Comparison of ENCODE assay signal across 8 mouse cellular contexts in the genomic region with DNA sequence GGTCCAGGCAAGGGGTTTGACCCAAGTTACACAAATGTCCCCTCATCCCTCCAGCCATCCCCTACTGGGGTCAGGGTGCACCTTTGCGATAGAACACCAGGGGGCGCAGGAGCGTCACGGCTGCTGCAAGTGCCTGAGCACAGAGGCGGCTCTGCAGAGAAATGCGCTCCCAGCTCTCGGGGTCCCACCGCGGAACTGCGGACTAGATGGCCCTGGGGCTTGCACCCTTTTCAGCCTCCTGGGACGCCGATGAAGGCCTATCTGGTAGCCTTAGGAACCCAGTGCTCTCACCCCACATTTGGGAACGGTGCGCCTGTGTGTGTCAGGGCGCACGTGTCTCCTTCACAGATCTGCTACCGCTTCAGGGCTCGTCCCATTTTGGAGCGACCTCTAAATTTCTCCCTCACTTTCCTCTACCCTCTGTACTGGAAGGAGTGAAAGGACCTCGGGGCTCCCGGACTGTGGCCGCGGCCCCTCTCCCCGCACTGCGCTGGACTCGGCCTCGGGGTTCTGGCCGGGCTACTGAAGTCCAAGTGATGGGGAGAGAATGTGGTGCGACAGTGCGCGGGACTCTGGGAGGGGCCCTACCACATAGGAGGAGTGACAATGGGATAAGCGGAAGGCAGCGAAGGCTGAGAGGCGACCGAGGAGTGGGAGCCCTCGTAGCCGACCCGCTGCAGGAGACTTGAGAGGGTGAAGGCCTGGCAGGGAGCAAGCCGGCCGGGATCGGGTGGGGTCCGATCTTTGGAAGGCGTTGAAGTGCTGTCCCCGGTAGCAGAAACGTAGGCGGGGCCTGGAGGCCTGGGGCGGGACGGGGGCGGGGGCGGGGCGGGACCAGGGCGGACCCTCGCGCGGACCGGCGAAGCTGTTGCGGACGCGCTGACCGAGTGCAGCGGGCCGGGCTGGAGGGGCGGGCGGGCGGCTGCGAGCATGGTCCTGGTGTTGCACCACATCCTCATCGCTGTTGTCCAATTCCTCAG. TPM values are rescaled to one million over a fixed set of nuclear protein-coding genes. Genes with fewer than 3 reads are reported as not detected.
A peak's percentile ranks its signal among the peaks of the same experiment; 100 is the strongest.
DNase-seq lines count a peak whose midpoint lies in the region; ATAC-seq and TF ChIP-seq lines count a peak whose summit lies in the region.

No protein-coding gene starts in this region.

- no peak overlapping the region for H3K27ac ChIP-seq in ES-Bruce4 (ENCODE audit: insufficient read depth, low read length)
- H3K27ac ChIP-seq in forebrain, embryonic 13.5 days, result no peak overlapping the region
- no peak overlapping the region for H3K27ac ChIP-seq in liver, postnatal 0 days (ENCODE audit: low read depth)
- no peak overlapping the region for H3K27ac ChIP-seq in neural tube, embryonic 13.5 days (replicated peaks)

- peak; percentile 96 for TF ChIP-seq CTCF in ES-Bruce4 (IDR thresholded peaks at IDR 0.05; ENCODE audit: low read depth, low read length)
- TF ChIP-seq CTCF in liver, postnatal 0 days (IDR thresholded peaks at IDR 0.05; ENCODE audit: low read depth), result peak; percentile 97

- H3K27me3 ChIP-seq in ES-Bruce4 (ENCODE audit: control insufficient read depth, insufficient read depth, low read length, poor library complexity, severe bottlenecking), result no peaks in the 10 kb centered on the region
- peaks cover 30% of the 10 kb centered on the region for H3K27me3 ChIP-seq in forebrain, embryonic 13.5 days
- H3K27me3 ChIP-seq in liver, postnatal 0 days (ENCODE audit: insufficient read depth, low read length), result peaks cover 16% of the 10 kb centered on the region
- H3K27me3 ChIP-seq in neural tube, embryonic 13.5 days, result peaks cover 20% of the 10 kb centered on the region

- H3K9me3 ChIP-seq in ES-Bruce4 (replicated peaks; ENCODE audit: control insufficient read depth, insufficient read depth, low read length, poor library complexity, severe bottlenecking), result no peaks in the 10 kb centered on the region
- no peaks in the 10 kb centered on the region for H3K9me3 ChIP-seq in forebrain, embryonic 13.5 days (replicated peaks)
- H3K9me3 ChIP-seq in liver, postnatal 0 days (ENCODE audit: low read length), result no peaks in the 10 kb centered on the region
- H3K9me3 ChIP-seq in neural tube, embryonic 13.5 days, result no peaks in the 10 kb centered on the region

- peak; percentile 50 for DNase-seq in c-Kit-positive CD71-positive TER-119-positive erythroid progenitor cells, embryonic 14.5 days (ENCODE audit: low spot score)
- DNase-seq in heart, postnatal 14 days, result peak; percentile 90 to 96
- DNase-seq in large intestine, adult 2 months (ENCODE audit: low read depth, low spot score), result peak; percentile 27
- peak; percentile 89 for DNase-seq in liver, postnatal 0 days
- DNase-seq in testis, postnatal 10 days (ENCODE audit: low spot score), result peak; percentile 95

- H3K9ac ChIP-seq in ES-Bruce4 (ENCODE audit: low read depth, poor library complexity, severe bottlenecking), result peak overlapping the region; percentile 5
- peak overlapping the region; percentile 64 for H3K9ac ChIP-seq in forebrain, embryonic 13.5 days
- H3K9ac ChIP-seq in liver, postnatal 0 days (replicated peaks), result peak overlapping the region; percentile 53
- peak overlapping the region; percentile 69 for H3K9ac ChIP-seq in neural tube, embryonic 13.5 days

- peak overlapping the region; percentile 96 for H3K4me2 ChIP-seq in forebrain, embryonic 13.5 days
- H3K4me2 ChIP-seq in liver, postnatal 0 days (ENCODE audit: low read depth, low read length), result peak overlapping the region; percentile 95
- H3K4me2 ChIP-seq in neural tube, embryonic 13.5 days, result peak overlapping the region; percentile 99

- no peak for TF ChIP-seq POLR2A in ES-Bruce4 (IDR thresholded peaks at IDR 0.05; ENCODE audit: insufficient read depth, low read length)

- ATAC-seq in forebrain, embryonic 13.5 days, result peak; percentile 86
- peak; percentile 76 for ATAC-seq in liver, postnatal 0 days
- peak; percentile 81 for ATAC-seq in neural tube, embryonic 13.5 days (ENCODE audit: low read depth)

- WGBS in forebrain, embryonic 13.5 days, result under 1% methylated on average over 68 of the region's 68 CpGs
- under 1% methylated on average over 66 of the region's 68 CpGs for WGBS in large intestine, adult 2 months
- under 1% methylated on average over 56 of the region's 68 CpGs for WGBS in liver, postnatal 0 days (ENCODE audit: insufficient replicate concordance)
- WGBS in neural tube, embryonic 13.5 days, result under 1% methylated on average over 67 of the region's 68 CpGs

- H3K4me1 ChIP-seq in ES-Bruce4 (ENCODE audit: control insufficient read depth, insufficient read depth, low read length), result no peaks in the 10 kb centered on the region
- peaks cover 6% of the 10 kb centered on the region; the same call in 1 of the 2 replicates for H3K4me1 ChIP-seq in forebrain, embryonic 13.5 days
- H3K4me1 ChIP-seq in liver, postnatal 0 days (ENCODE audit: insufficient read depth), result peaks cover 11% of the 10 kb centered on the region
- peaks cover 31% of the 10 kb centered on the region for H3K4me1 ChIP-seq in neural tube, embryonic 13.5 days (replicated peaks)

- peak overlapping the region; percentile 71 for H3K4me3 ChIP-seq in ES-Bruce4 (ENCODE audit: low read depth, low read length)
- H3K4me3 ChIP-seq in forebrain, embryonic 13.5 days, result peak overlapping the region; percentile 53
- H3K4me3 ChIP-seq in liver, postnatal 0 days (ENCODE audit: low read depth, low read length), result peak overlapping the region; percentile 57
- H3K4me3 ChIP-seq in neural tube, embryonic 13.5 days, result peak overlapping the region; percentile 53

- H3K36me3 ChIP-seq in ES-Bruce4 (ENCODE audit: control insufficient read depth, insufficient read depth, low read length, poor library complexity, severe bottlenecking), result no peaks in the 10 kb centered on the region
- H3K36me3 ChIP-seq in forebrain, embryonic 13.5 days (ENCODE audit: poor library complexity, severe bottlenecking), result no peaks in the 10 kb centered on the region
- no peaks in the 10 kb centered on the region for H3K36me3 ChIP-seq in liver, postnatal 0 days (replicated peaks; ENCODE audit: insufficient read depth, low read length)
- H3K36me3 ChIP-seq in neural tube, embryonic 13.5 days, result no peaks in the 10 kb centered on the region

- no peak for TF ChIP-seq EP300 in ES-Bruce4 (IDR thresholded peaks at IDR 0.05; ENCODE audit: insufficient read depth, low read depth, low read length)
- TF ChIP-seq EP300 in liver, postnatal 0 days (IDR thresholded peaks at IDR 0.05; ENCODE audit: low read depth), result no peak

- intact Hi-C loops in heart, postnatal 14 days (cut with DNase I), result loop anchor here (1.0 to 2.0 kb wide), 4 partner anchors 22 to 91 kb away; no protein-coding TSS in a partner anchor

RNA-seq across cellular contexts. Expression of gene Pde2a, which starts 29.2 kb away (rescaled TPM):
- polyA plus RNA-seq in ES-Bruce4 (2011; ENCODE audit: insufficient read depth, insufficient read length, low read depth, missing spikeins), result 2.9 TPM in 1 of 2 replicates, not detected in the other
- 26.2 and 32.2 TPM in 2 replicates for polyA plus RNA-seq in forebrain, embryonic 13.5 days (2015; fragmentation: Nextera tagmentation; extraction: Ambion mirVana)
- total RNA-seq in heart, postnatal 14 days (2021), result 10 to 100 TPM; 72.2 to 78.0 TPM
- polyA plus RNA-seq in large intestine, adult 2 months (2012; rRNA removed), result 18.8 and 21.3 TPM in 2 replicates
- 14.8 and 15.8 TPM in 2 replicates for polyA plus RNA-seq in liver, postnatal 0 days (2015; fragmentation: Nextera tagmentation; extraction: Ambion mirVana)
- 43.6 TPM in 2 replicates for polyA plus RNA-seq in neural tube, embryonic 13.5 days (2015; fragmentation: Nextera tagmentation; extraction: Ambion mirVana)

RNA-seq across cellular contexts. Expression of gene Gm45837, which starts 40.0 kb away (rescaled TPM):
- 1.7 TPM in 1 of 2 replicates, not detected in the other for polyA plus RNA-seq in ES-Bruce4 (2011; ENCODE audit: insufficient read depth, insufficient read length, low read depth, missing spikeins)
- not detected in 2 replicates for polyA plus RNA-seq in forebrain, embryonic 13.5 days (2015; fragmentation: Nextera tagmentation; extraction: Ambion mirVana)
- not detected for total RNA-seq in heart, postnatal 14 days (2021)
- not detected in 2 replicates for polyA plus RNA-seq in large intestine, adult 2 months (2012; rRNA removed)
- polyA plus RNA-seq in liver, postnatal 0 days (2015; fragmentation: Nextera tagmentation; extraction: Ambion mirVana), result not detected in 2 replicates
- not detected in 2 replicates for polyA plus RNA-seq in neural tube, embryonic 13.5 days (2015; fragmentation: Nextera tagmentation; extraction: Ambion mirVana)

Comparison
In these comparisons a context has a peak if more than half of its experiments do, and no peak if none do; other contexts are left out.
1. H3K9ac ChIP-seq: peak in every context shown above with its lines; median percentile 69 in neural tube, embryonic 13.5 days; 64 in forebrain, embryonic 13.5 days; 53 in liver, postnatal 0 days; 5 in ES-Bruce4.
2. DNase-seq: peak in every context shown above with its lines; median percentile 95 in testis, postnatal 10 days; 93 in heart, postnatal 14 days; 89 in liver, postnatal 0 days; 50 in c-Kit-positive CD71-positive TER-119-positive erythroid progenitor cells, embryonic 14.5 days; 27 in large intestine, adult 2 months.